Mouse (Mus musculus) spleen, postnatal 14 days (tissue): ENCODE results near the gene Pitpna.
"Not testable (repeated sequence)": the region's sequence is repeated elsewhere in the genome, so short reads cannot be mapped to it uniquely, and the experiment has no call there.

Source experiments
- DNase-seq, 2 experiments: peaks; one replicate each; pipeline ENCODE4 v3.0.0; 2021 to 2022; ENCODE audit warnings: low spot score in 2 of 2

Gene Pitpna

GRCm38 (mm10) chr11:75588285-75588941 is 516 bp downstream of the Pitpna start:
- DNase-seq, result no peak

- DNase-seq, result no peak
These were observed 4.7 kb downstream of the Pitpna start for GRCm38 (mm10) chr11:75592612-75593011.

DNA sequence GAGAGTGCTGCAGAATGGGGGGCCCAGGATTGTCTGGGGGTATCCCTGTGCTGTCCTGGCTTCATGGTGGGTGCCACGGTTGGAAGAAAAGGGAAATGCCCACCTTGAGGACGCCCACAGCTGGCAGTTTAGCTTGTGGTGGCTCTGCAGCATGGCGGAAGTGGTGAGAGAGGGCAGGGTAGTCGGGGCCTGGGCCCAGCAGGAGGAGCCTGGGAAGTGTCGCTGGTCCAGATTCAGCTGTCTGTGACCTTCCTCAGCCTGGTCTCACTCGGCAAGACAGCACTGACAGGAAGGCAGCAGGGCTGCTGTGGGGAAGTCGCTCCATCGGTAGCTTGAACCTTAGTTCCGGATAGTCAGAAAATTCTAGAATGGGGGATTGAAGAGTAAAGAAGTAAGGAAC is 6.5 kb downstream of the Pitpna start:
- no peak for DNase-seq

DNA sequence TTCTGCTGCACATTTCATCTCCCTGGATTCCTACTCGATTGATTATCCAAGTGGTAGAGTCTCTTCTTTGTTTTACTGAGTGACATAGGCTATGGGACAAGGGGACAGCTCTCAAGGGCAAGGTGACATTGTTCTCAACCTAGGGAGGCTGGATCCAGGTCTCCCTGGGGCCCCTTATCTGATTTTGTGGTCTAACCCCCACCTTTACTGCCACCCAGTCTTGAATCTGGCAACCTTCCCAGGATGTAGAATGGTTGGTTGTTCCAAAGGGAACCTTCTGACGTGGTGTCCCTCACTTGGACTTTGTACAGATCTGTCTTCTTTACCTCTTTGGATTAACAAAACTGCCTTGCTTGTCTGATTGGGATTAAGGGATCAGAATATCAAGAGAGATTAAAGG is 7.5 kb downstream of the Pitpna start:
- no peak for DNase-seq

GRCm38 (mm10) chr11:75595816-75596215 is 7.9 kb downstream of the Pitpna start:
- no peak for DNase-seq

DNA sequence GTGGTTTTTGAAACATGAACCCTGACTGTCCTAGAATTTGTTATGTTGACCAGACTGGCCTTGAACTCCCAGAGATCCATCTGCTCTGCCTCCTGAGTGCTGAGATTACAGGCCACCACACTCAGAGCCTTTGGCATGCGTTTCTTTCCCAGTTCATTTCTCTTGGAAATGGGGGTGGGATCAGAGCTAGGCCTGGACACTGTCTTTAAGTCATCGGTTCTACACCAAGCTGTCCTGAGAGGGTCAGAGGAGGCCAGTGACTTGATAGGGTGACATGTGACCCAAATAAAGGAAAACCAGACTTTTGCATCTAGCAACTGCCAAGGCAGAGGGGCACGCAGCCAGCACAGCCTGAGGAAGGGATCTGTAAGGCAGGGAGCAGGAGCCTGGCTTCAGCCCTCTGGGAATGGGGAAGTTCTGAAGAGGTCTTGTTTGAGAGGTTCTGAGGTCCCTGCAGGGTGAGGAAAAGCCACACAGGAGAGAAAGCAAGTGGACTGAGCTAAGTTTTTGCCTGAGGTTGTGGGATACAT is 8.9 kb downstream of the Pitpna start:
- no peak for DNase-seq

DNA sequence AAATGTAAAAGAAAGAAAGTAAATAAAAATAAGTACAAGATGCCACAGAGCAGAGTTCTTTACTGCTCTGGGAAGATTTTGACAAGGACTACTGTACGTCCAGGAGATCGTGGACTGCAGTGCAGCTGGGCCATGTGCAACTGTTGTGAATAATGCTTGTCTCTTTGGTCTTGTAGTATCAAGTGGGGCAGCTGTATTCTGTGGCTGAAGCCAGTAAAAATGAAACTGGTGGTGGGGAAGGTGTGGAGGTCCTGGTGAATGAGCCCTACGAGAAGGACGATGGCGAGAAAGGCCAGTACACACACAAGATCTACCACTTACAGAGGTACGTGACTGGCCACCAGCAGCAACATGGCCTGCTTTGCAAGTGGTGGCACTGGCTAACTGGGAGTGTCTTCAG is 10.1 kb downstream of the Pitpna start:
- DNase-seq, result no peak

DNA sequence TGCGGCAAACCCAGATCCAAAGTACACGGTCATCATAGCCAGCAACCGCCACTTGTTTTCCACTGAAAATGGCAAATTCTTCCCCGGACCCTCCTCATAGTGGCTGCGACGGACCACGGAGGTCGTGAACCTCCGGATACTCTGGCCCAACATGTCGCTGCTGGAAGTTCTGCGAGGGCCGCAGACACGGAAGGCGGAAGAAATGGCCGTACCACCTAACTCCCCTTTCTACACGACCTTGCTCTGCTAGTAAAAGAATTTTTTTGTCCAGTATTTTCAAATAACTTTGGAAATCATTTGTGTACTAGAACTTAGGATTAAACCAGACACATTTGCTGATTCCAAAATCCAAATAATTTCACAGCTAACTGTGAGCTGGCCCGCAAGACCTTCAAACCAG is 11.9 kb downstream of the Pitpna start:
- not testable (repeated sequence) for DNase-seq

GRCm38 (mm10) chr11:75604826-75605225 is 16.9 kb downstream of the Pitpna start:
- no peak for DNase-seq

- no peak for DNase-seq
These were observed 17.4 kb downstream of the Pitpna start for GRCm38 (mm10) chr11:75605318-75605717.

DNA sequence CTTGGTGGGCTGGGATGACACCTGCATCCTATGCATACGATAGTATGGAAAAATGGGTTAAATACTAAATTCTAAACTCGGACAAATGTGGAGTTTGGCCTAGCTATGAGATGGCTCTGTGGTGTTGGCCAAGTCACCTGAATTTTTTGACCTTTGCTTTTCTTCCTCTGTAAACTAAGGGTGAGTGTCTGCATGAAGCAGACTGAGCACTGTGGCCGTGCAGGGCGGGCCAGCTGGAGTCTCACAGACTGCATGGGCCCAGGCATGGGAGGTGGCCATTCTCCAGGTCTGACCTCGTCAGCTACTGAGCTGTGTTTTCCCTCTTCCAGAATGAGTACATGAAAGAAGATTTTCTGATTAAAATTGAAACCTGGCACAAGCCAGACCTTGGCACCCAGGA is 20.9 kb downstream of the Pitpna start:
- no peak for DNase-seq

- no peak for DNase-seq
These were observed 22.1 kb downstream of the Pitpna start for GRCm38 (mm10) chr11:75610021-75610420.

- no peak for DNase-seq
These were observed 26.9 kb downstream of the Pitpna start for GRCm38 (mm10) chr11:75614769-75615168.

- DNase-seq, result no peak
These were observed 27.7 kb downstream of the Pitpna start for GRCm38 (mm10) chr11:75615556-75615955.

DNA sequence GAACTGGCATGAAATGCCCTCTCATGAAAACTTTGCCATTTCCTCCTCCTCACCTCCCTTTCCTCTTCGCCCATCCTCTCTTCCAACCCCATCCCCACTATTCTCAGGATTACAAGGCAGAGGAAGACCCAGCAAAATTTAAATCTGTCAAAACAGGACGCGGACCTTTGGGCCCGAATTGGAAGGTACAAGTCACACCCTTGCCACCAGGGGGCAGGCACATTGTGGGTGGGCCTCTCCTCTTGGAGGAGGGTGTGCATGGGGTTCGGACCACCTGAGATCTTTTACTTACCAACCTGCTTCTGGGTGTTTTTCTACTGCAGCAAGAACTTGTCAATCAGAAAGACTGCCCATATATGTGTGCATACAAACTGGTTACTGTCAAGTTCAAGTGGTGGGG is 31.2 kb downstream of the Pitpna start:
- DNase-seq, result peak in 1 of 2 experiments; percentile 46

DNA sequence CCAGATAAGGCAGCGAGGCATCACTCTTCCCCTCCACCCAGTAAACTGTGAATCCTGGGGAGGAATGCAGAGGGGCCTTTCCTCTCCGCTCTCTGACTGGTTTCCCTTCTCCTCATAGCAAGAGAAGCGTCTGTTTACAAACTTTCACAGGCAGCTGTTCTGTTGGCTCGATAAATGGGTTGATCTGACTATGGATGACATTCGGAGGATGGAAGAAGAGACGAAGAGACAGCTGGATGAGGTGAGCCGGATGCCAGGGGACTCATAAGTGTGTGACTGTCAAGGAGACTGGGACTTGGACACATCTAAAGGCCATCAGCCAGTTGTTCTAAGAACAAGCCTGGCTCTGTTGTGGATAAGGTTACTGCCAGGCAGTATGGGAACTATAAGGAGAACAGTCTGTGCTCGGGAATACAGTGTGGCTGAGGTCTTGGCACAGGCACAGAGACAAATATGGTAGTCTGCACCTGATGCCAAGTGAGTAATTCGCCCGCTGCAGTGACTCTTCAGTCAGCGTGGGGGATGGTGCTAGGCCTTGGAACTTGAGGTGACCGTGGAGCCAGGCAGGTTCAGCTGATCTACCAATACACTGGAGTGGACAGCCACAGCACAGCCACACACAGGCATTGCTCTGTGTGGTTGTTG is 32.4 kb downstream of the Pitpna start:
- no peak for DNase-seq

- DNase-seq, result no peak
These were observed 33.5 kb downstream of the Pitpna start for GRCm38 (mm10) chr11:75621426-75621825.

DNA sequence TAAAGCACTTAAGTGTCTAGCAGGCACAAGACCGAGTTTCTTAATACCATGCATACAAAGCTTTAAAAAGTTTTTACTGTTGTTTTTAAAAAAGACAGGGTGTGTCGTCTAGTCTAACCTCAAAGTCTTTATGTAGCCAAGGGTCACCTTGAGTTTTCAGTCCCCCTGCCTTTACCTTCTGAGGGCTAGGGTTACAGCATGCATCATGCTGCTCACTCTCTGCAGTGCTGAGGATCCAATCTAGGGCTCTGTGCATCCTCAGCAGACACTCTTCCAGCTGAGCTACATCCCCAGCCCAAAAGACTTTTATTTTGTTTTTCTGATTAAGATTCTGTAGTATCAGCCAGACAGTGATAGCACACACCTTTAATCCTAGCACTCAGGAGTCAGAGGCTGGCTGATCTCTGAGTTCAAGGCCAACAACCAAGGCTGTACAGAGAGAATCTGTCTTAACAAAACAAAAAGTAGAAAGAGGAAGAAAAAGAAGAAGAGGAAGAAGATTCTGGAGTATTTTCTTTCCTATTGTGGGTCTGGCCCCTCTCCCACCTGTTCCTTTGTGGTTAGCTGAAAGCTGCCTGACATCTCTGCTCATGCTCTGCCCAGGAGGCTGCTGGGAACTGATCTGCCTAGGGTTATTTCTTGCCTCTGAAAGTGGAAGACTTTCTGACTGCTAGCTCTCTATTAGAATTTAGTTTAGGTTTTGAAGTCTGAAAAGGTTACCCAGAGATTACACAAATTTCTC is 34.9 kb downstream of the Pitpna start:
- no peak for DNase-seq

DNA sequence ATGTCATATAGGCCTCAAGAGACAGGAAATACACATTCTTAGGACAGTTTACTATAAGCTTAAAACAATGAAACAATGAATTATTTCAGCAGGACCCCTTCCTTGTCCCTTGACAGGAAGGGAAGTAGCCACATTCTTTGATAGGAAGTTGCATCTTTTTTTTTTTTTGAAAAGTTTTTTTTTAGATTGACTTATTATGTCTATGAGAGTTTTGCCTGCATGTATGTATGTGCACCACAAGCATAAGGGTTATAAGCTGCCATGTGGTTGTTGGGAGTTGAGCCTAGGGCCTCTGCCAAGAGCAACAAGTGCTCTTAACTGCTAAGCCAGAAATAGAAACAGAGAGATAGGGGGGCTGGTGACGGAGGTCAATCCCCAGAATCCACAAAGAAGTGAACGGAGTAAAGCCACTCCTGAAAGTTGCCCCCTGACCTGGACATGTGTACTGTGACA is 36.2 kb downstream of the Pitpna start:
- DNase-seq, result no peak

DNA sequence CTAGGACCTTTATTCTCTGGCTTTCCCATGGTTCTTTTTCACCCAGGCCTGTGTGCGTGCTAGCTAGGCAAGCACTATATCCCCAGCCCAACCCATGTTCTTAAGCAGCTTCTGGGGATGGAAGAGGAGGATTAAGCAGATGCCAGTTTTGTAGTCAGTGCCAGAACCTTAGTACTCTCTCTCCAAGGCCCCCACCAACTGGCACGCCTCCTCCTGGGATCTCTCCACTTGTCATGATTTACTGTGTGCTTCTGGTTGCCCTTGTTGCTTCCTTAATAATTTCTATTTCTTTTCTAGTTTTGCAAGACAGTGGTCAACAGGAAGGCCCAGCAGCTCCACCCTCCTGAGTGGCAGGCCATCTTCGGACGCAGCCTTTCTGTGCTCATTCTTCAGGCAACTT is 37.9 kb downstream of the Pitpna start:
- DNase-seq, result no peak

DNA sequence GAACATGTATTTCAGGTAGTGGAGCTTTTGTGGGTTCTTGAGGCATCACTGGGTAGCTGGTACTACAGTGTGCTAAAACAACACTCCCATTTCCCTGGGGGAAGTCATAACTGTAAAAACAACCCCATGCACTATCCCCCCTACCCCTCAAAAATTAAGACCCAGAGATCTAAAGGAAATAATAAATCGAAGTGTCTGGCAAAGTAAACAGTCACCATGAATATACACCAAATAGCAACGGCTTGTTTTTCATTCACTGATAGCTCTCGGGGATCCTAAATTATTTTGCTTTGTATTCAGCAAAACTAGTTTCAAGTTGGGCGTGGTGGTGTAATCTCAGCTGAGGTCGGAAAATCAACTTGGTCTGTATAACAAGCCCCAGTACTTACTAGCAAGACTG is 42.2 kb downstream of the Pitpna start:
- no peak for DNase-seq

DNA sequence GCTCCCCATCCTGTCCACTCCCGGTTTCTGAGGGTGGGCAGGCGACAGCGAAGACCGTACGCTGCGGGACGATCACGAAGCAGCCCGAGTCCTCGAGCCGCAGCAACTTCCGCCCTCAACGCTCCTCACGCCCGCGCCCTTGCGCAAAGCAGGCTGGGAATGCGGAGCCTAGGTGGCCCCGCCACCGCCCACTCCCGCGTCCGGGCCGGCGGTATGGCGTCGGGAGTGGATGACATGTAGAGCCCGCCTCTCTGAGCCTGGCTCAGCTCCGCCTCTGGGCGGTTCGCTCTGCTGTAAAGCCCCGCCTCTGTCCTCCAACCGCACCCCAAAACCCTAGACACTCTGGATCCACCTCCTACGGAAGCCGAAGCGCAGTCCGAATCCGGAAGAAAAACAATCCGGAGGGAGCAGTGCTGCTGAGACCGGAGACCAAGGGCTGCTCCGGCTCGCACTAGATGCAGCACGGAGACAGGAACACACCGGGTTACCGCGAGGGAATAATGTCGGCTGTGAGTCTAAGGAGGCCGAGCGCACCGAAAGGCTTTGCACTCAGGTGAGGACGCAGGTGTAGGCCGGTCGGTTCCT is 42.8 kb downstream of the Pitpna start, which contains the start of gene Inpp5k:
TSS of gene Inpp5k (plus strand) at position 344 of the 585 bp plus-strand sequence.
- DNase-seq, result peak; percentile 91 to 92
